11 mouse cellular contexts compared by ENCODE assay signal in genomic region chr9:92639200-92639897, GRCm38 (mm10).
DNase-seq lines count a peak whose midpoint lies in the region; ATAC-seq lines count a peak whose summit lies in the region.
"Had no signal": no experiment of that assay in that cellular context is flagged by ENCODE, and none has a peak within 500 bp of the region (broad histone marks: within the 10 kb centered on the region; RNA-seq: fewer than 3 reads in every experiment).

No protein-coding gene starts in this region.

- no peaks in the 10 kb centered on the region for H3K9me3 ChIP-seq in heart, embryonic 12.5 days (replicated peaks)
- H3K9me3 ChIP-seq: hindbrain, embryonic 15.5 days had no signal

- no peaks in the 10 kb centered on the region for H3K36me3 ChIP-seq in heart, embryonic 12.5 days
- H3K36me3 ChIP-seq: hindbrain, embryonic 15.5 days had no signal

- H3K27me3 ChIP-seq in heart, embryonic 12.5 days (replicated peaks), result no peaks in the 10 kb centered on the region
- H3K27me3 ChIP-seq: hindbrain, embryonic 15.5 days had no signal

- H3K4me2 ChIP-seq in heart, embryonic 12.5 days, result no peak overlapping the region
- H3K4me2 ChIP-seq: hindbrain, embryonic 15.5 days had no signal

- peak; percentile 34 to 39 for DNase-seq in heart, adult 18-20 months
- peak; percentile 17 for DNase-seq in layer of hippocampus, adult 9-11 months
- DNase-seq in layer of hippocampus, postnatal 36 days, result no peak
- DNase-seq in 416B (ENCODE audit: low read depth) (peak; percentile 37), MN1 (ENCODE audit: low spot score) (no peak)
- DNase-seq in heart, adult 9 months (ENCODE audit: low spot score in 2 of 2), result peak; percentile 11 to 25
- DNase-seq in thymus, adult 18-20 months, result no peak
- DNase-seq: adrenal gland, postnatal 10 days; cerebellum, adult 11 months had no signal

- 88% methylated on average over 6 of the region's 6 CpGs for WGBS in heart, embryonic 12.5 days

- H3K4me1 ChIP-seq in heart, embryonic 12.5 days (replicated peaks), result no peaks in the 10 kb centered on the region
- H3K4me1 ChIP-seq: hindbrain, embryonic 15.5 days had no signal

- H3K27ac ChIP-seq in heart, embryonic 12.5 days (ENCODE audit: poor library complexity, severe bottlenecking), result no peak overlapping the region
- H3K27ac ChIP-seq: hindbrain, embryonic 15.5 days had no signal

- H3K4me3 ChIP-seq in heart, embryonic 12.5 days, result no peak overlapping the region
- H3K4me3 ChIP-seq: hindbrain, embryonic 15.5 days had no signal

- ATAC-seq in heart, embryonic 12.5 days (ENCODE audit: insufficient number of reproducible peaks, low FRiP score), result no peak

- H3K9ac ChIP-seq in heart, embryonic 12.5 days, result no peak overlapping the region
- H3K9ac ChIP-seq: hindbrain, embryonic 15.5 days had no signal

Comparison
In these comparisons a context has a peak if more than half of its experiments do, and no peak if none do; other contexts are left out.
1. DNase-seq: peak in heart, adult 18-20 months (2 of 2), layer of hippocampus, adult 9-11 months (single experiment), 416B (single experiment) and heart, adult 9 months (2 of 2); none in layer of hippocampus, postnatal 36 days (0 of 2), MN1 (single experiment) and thymus, adult 18-20 months (0 of 2).